Mouse (Mus musculus): Measurements from ENCODE around the gene Nostrin.
A peak's percentile ranks its signal among the peaks of the same experiment; 100 is the strongest.

Nostrin gene

DNA sequence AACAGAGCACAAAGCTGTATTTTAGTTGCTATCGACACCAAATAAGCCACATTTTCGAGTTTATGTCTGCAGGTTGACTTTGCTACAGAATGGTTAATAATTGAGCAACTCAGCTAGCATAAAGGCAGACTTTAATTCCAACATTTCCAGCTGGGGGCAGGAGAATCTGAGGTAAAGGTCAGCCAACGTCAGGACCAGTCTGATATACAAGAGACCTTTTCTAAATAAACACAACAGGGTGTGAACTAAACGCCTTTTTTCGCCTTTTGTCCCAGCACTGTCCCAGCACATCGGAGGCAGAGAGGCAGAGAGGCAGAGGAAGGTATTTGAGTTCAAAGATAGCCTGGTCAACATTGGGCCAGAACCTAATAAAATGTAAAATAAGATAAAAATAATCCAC is 69.6 kb downstream of the Nostrin start:
- no peak for DNase-seq (ENCODE audit: low spot score)

DNA sequence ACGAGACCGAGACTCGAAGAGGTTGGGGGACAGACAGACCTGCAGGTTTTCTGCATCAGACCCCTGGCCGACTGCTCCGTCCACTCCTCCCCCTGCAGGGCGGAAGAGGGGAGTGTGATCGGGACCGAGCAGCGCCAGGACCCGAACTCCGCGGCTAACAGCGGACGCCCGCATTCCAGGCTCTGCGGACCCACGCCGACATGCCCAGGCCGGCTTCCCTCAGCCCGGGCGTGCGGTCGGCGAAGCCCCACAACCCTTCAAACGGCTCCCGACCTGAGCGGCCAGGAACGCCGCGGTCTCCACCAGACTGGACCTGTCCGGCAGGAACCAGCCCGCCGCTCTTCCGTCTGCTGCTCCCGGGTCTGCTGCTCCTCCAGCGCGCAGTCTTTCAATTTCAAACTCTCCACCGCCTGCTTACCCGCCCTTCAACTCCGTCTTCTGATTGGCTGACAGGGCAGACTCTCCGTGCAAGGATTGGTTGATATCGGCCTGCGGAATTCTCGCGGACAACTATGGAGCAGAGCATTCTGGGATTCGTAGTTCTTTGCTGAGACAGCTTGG is 70.3 kb downstream of the Nostrin start, which contains the start of gene Spc25:
TSS of gene Spc25 (minus strand) at position 404 of the 561 bp plus-strand sequence.
- DNase-seq (ENCODE audit: low spot score), result peak; percentile 97

DNA sequence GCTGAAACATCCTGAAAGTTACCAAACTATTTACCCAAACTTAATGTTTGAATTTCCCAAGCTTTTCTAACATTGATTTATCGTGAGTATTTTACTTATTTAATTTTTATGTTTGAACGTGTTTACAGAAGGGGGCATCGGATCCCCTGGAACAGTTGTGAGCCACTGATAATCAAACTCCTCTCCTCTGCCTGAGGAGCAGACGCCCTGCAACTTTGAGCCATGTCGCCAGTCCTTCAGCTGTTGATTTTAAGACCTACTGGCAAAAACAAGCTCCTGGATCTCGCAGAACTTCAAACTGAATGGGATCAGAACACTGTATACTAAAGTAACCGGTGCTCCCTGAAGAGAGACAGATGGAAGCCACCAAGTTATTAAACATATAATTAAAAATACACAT is 70.9 kb downstream of the Nostrin start:
- DNase-seq (ENCODE audit: low spot score), result no peak

DNA sequence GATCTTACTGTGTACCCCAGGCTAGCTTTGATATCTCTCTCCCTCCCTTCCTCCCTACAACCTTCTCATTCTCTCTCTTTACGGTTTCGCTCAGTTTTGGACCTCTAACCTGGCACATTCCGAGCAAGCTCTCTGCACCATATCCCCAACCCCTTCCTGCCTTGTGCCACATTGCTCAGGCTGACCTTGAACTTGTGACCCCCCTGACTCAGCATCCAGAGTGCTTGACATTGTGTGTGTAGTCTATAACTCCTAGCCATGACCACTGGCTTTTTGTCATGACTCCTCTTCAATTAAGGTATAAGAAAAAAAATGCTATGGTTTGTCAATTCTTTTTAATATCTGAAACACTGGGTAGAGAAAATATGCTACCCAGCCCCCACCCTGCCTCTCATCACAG is 74.1 kb downstream of the Nostrin start:
- DNase-seq (ENCODE audit: low spot score), result no peak

DNA sequence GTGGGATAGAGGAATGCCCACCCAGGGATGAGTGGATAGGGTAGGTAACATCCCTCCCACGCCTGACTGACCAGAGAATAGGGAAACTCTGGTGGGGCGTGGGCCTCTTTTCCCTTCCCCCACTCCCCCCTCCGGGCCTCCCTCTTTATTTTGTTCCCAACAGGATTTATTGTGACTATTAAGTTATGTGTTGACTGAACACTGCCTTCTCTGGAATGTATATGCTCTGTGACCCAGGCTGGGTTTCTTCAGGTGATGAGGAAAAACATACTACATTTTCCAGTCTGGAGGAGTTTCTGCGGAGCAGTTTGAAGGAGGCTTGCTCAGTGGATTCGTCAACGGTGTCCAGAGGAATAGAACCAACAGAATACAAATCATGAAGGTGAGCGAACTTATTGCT is 75.2 kb downstream of the Nostrin start, which contains the start of gene G6pc2:
TSS of gene G6pc2 (plus strand) at position 301 of the 400 bp plus-strand sequence.
- DNase-seq (ENCODE audit: low spot score), result no peak

DNA sequence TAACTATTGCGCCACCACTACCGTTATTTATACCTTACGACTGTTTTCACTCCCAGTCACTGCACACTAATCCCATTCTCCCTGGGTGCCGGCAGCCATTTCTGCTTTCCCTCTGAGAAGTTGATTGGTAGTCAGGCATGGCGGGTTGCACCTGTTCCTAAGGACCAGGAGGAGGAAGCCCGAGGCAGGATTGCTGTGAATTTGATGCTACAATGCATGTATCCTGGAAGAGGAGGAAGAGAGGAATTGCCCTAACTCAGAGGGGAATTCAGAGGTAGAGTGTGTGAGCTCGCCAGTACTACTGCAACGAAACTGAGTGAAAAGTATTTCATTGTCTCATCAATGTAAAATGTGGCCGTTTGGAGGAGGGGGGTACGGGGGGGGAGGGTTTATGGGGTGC is 77.1 kb downstream of the Nostrin start:
- no peak for DNase-seq (ENCODE audit: low spot score)

DNA sequence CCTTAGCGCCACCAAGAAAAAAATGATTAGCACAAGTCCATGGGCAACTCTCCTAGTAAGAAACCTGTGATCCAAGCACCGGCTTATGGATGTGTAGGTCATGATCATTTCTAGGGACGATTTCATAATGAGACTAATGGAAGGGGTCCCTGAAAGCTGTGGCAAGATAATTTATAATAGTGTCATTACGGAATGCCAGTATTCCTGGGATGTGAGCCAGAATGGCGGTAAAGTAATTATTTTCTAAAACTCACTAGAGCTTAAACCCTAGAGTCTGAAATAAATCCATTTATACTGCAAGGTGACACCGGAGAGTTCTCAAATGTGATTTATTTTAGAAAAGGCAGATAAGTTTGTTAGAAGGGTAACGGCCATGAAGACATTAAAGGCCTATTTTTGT is 79.6 kb downstream of the Nostrin start:
- no peak for DNase-seq (ENCODE audit: low spot score)

DNA sequence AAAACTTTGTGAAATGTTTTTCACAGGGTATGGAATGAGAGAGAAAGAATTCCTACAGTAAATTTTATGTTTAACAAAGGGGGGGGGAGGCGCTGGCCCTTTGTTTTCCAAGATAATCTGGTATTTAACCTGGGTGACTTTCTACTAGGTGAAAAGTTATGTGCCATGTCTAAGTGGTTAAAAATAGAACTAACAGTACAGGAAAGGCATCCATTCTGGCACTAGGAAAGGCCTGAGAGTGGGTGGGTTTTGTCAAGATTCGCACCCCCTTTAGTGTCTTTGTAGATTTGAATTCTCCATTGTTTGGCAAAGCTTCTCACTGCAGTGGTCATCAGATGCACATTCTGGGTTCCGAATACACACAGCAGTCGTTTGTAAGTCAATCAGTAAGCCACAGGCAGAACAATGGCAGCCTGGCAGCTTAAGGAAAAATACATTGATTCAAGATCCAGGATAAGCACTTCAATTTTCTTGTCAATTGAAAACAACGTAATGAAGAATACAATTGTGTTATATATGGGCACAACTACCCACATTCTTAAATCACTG is 86.3 kb downstream of the Nostrin start:
- DNase-seq (ENCODE audit: low spot score), result no peak

DNA sequence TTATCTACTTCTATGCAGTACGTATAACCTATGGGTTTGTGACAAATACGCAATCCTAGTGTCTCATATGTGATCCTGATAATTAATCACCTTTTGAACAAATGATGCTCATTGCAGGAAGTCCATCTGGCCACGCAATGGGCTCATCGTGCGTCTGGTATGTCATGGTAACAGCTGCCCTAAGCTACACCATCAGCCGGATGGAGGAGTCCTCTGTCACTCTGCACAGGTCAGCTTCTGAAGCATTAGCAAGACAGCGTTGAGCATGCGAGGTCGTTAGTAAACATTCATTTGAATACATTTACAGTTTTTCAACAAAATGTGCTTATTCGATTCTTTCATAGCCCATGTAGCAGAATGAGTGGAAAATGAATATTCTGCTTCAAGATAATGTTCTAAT is 87.2 kb downstream of the Nostrin start:
- no peak for DNase-seq (ENCODE audit: low spot score)

DNA sequence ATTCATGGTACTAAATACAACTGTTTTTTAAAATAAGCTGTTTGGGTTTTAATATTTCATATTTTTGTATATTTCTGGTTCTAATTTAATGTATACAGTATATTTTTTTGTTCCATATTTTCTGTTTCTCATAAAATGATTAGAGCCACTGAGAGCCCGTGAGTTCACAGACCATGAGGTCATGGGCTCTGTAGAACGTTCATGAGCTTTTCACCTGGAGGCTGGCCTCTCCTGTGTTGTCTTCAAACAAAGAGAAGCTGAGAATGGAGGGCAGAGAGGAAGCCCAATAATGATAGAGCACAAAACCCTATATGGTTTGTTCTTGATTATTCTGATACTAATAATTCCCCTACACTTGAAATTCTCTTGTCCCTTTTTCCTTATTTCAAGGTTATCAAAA is 89.1 kb downstream of the Nostrin start:
- DNase-seq (ENCODE audit: low spot score), result no peak

DNA sequence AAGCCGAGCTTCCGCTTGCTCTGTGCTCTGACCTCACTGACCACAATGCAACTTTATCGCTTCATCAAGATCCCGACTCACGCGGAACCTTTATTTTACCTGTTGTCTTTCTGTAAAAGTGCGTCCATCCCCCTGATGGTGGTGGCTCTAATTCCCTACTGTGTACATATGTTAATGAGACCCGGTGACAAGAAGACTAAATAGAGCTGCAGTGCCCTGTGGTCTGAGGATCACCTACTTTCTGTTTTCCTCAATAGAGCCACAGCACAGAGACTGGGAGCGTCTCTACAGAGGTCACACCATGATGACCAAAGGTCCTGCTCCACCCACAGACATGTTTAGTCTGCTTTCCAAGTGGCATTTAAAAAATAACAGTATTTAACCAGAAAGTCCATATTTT is 91.3 kb downstream of the Nostrin start:
- no peak for DNase-seq (ENCODE audit: low spot score)

DNA sequence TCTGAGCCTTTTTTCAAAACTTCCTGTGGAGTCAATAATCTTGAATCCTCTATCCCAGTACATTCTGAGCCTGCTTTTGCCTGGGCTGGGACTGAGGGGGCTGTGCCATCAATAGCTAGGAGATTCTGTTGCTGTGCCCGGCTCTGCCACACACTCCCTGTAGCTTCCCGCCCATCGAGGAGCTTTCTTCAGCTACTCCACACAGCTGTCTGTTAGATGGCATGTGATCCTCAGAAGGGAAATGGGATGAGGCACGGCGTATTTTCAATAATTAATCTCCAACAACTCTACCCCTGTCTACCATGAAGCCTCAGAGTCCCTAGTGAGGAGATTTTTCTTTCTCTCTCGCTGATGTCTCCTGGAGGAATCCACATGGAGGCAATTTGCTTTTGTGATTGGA is 93.0 kb downstream of the Nostrin start:
- no peak for DNase-seq (ENCODE audit: low spot score)

DNA sequence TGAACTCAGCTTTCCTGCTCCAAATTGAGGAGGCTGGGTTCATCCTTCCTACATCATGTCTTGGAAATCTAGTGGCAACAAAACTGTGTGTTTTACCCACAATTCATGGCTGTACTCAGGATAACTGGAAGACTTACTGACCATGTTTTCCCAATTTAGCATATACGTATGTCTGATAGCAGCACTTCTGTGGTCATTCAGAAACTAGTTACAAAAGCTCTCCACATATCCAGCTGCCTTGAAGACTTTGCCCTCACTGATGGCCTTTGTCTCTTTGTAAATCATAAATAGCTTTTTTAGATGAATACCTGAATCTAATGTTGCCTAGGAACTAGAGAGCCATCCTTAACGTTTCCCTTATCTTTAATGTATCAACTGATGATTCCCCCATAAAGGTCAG is 94.5 kb downstream of the Nostrin start:
- no peak for DNase-seq (ENCODE audit: low spot score)

DNA sequence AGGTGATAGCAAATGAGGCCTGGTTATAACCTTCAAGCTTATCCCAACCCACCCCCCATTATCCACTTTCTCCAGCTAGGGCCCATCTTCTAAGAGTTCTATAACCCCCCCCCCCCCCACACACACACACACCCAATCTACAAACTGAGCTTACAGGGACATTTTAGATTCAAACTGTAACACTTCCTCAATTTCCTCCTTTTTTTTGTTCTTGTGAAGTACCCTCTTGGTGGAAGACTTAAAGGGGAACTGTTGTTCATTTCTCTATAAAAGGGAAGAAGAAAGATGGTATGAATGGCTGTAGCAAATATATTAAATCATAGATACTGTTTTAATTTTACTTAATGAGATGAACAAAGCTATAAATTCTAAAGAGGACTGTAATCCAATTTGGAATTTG is 96.5 kb downstream of the Nostrin start:
- DNase-seq (ENCODE audit: low spot score), result no peak

DNA sequence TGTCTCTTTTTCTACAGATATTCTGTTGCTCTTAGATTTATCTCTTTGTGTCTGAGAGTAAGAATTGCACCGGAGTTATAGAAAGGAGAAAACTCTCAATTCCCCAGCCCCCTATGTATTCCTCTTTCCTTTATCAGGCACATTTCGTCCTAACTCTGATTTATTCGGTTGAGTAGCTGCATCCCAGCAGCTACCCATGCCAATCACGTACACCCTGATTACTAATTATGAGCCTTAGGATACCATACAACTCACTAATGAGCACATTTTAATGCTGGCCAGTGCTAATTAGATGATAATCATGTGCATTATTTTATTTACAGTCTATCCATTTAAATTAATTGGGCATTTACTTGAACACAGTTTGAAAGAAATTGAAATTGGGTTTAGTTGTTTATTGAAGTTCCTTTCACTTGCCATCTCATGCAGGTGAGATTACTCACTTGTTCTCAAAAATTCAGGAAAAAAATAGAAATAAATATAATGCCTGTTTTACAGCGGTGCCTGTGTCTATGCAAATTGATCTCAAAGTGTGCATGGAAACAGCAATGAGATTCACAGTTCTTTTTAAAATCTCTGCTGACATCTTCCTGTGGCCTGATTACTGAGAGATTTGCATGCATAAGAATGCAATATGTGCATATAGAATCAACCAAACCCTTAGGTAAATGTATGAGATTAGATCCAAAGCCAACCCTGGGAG is 99.5 kb downstream of the Nostrin start:
- DNase-seq (ENCODE audit: low spot score), result no peak

Data from lung, postnatal 25 days (tissue).